20 mouse cellular contexts compared by ENCODE assay signal in the genomic region with DNA sequence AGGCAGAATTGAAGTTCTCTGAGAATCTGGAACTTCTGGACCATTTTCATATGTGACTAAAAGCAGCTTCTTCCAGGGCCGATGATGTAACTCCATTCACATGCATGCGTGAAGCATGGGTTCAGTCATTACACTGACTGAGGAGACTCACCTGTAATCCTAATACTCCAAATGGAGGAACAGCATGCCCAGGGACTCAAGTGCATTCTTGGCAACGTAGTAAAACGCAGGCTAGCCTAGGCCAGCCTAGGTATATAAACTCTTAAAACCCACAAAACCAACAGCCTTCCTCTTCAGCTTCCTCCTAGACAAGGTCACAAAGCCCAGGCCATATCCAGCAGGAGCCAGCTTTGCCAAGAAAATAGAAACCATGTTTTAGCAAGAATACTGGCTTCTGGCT. TPM values are rescaled to one million over a fixed set of nuclear protein-coding genes. Genes with fewer than 3 reads are reported as not detected.
DNase-seq lines count a peak whose midpoint lies in the region; ATAC-seq and TF ChIP-seq lines count a peak whose summit lies in the region.
"Had no signal": no experiment of that assay in that cellular context is flagged by ENCODE, and none has a peak within 500 bp of the region (broad histone marks: within the 10 kb centered on the region; RNA-seq: fewer than 3 reads in every experiment).

No protein-coding gene starts in this region.

- no peak overlapping the region for H3K9ac ChIP-seq in lung, embryonic 15.5 days
- H3K9ac ChIP-seq: embryonic facial prominence, embryonic 13.5 days; forebrain, embryonic 13.5 days; forebrain, postnatal 0 days; heart, embryonic 13.5 days; hindbrain, embryonic 12.5 days had no signal

- H3K4me3 ChIP-seq in cortical plate, adult 2 months (ENCODE audit: insufficient read depth, low read length): no peak overlapping the region
- H3K4me3 ChIP-seq in lung, embryonic 15.5 days: no peak overlapping the region
- H3K4me3 ChIP-seq: embryonic facial prominence, embryonic 13.5 days; forebrain, embryonic 13.5 days; heart, embryonic 13.5 days; hindbrain, embryonic 12.5 days had no signal

- no peaks in the 10 kb centered on the region for H3K9me3 ChIP-seq in lung, embryonic 15.5 days
- H3K9me3 ChIP-seq: embryonic facial prominence, embryonic 13.5 days; forebrain, embryonic 13.5 days; heart, embryonic 13.5 days; hindbrain, embryonic 12.5 days had no signal

- H3K4me2 ChIP-seq in lung, embryonic 15.5 days: no peak overlapping the region
- H3K4me2 ChIP-seq: embryonic facial prominence, embryonic 13.5 days; forebrain, embryonic 13.5 days; heart, embryonic 13.5 days; hindbrain, embryonic 12.5 days had no signal

- H3K36me3 ChIP-seq in lung, embryonic 15.5 days: no peaks in the 10 kb centered on the region
- H3K36me3 ChIP-seq: embryonic facial prominence, embryonic 13.5 days; heart, embryonic 13.5 days; hindbrain, embryonic 12.5 days had no signal

- no peak for TF ChIP-seq CTCF in cortical plate, adult 2 months (IDR thresholded peaks at IDR 0.05; ENCODE audit: extremely low read depth, insufficient read depth, low read length)

- no peak for TF ChIP-seq POLR2A in cortical plate, adult 2 months (IDR thresholded peaks at IDR 0.05; ENCODE audit: extremely low read depth, insufficient read depth, low read length)

- 69% methylated on average over 4 of the region's 4 CpGs for WGBS in lung, embryonic 15.5 days

- DNase-seq in 416B (ENCODE audit: low read depth): peak; percentile 75
- peak; percentile 11 for DNase-seq in lung, postnatal 14 days
- no peak for DNase-seq in natural killer cell, adult 2 months (ENCODE audit: low spot score in 2 of 2)
- DNase-seq: adrenal gland, adult 2 months; adrenal gland, postnatal 25 days; cerebellum, adult 2 months; cerebellum, postnatal 10 days; forebrain, postnatal 0 days; gastrocnemius, postnatal 36 days; heart, adult 11 months; heart, postnatal 4 days had no signal

- H3K27me3 ChIP-seq in lung, embryonic 15.5 days: no peaks in the 10 kb centered on the region
- H3K27me3 ChIP-seq: embryonic facial prominence, embryonic 13.5 days; forebrain, embryonic 13.5 days; heart, embryonic 13.5 days; hindbrain, embryonic 12.5 days had no signal

- H3K4me1 ChIP-seq in cortical plate, adult 2 months (ENCODE audit: control insufficient read depth, insufficient read depth, low read length): peaks cover 5% of the 10 kb centered on the region
- H3K4me1 ChIP-seq in lung, embryonic 15.5 days: 0 out of 2 replicates have a peak, but pooled peaks cover 8% of the 10 kb centered on the region
- H3K4me1 ChIP-seq: forebrain, embryonic 13.5 days; hindbrain, embryonic 12.5 days had no signal

- peak overlapping the region; percentile 53 for H3K27ac ChIP-seq in cortical plate, adult 2 months (ENCODE audit: insufficient read depth, low read length)
- peak overlapping the region; percentile 50 for H3K27ac ChIP-seq in lung, embryonic 15.5 days
- H3K27ac ChIP-seq: embryonic facial prominence, embryonic 13.5 days; forebrain, embryonic 13.5 days; heart, embryonic 13.5 days; hindbrain, embryonic 12.5 days had no signal

- no peak; the same call in 1 of the 2 replicates for ATAC-seq in lung, embryonic 15.5 days (ENCODE audit: borderline replicate concordance, extremely low read depth, low FRiP score, low TSS enrichment)
- no peak for ATAC-seq in erythroblast, adult 5-6 weeks (replicated peaks; ENCODE audit: low FRiP score, poor library complexity, severe bottlenecking)
- ATAC-seq in megakaryocyte-erythroid progenitor cell, adult 5-6 weeks (replicated peaks; ENCODE audit: low FRiP score, low TSS enrichment, poor library complexity, severe bottlenecking): no peak
- ATAC-seq: forebrain, embryonic 13.5 days; forebrain, postnatal 0 days; hindbrain, embryonic 16.5 days had no signal

RNA-seq across cellular contexts. Expression of a gene that starts 57.4 kb away (rescaled TPM):
- polyA plus RNA-seq in cortical plate, adult 2 months (2012; rRNA removed): 19.6 TPM in 2 replicates
- 22.3 and 25.8 TPM in 2 replicates for polyA plus RNA-seq in lung, embryonic 15.5 days (2015; fragmentation: Nextera tagmentation; extraction: Ambion mirVana)
- total RNA-seq in erythroblast, adult 5-6 weeks (2015; ENCODE audit: low replicate concordance): 3.8 and 9.6 TPM in 2 replicates
- total RNA-seq in erythroblast, adult 5-6 weeks (2017; ENCODE audit: low replicate concordance): 7.2 and 8.5 TPM in 2 replicates
- 22.8 and 37.9 TPM in 2 replicates for total RNA-seq in megakaryocyte-erythroid progenitor cell, adult 5-6 weeks (2014; fragmentation: Nextera tagmentation)
- 30.8 and 45.3 TPM in 2 replicates for total RNA-seq in megakaryocyte-erythroid progenitor cell, adult 5-6 weeks (2017)

RNA-seq across cellular contexts. Expression of a gene that starts 57.6 kb away (rescaled TPM):
- polyA plus RNA-seq in cortical plate, adult 2 months (2012; rRNA removed): 33.1 and 40.0 TPM in 2 replicates
- 37.3 and 39.7 TPM in 2 replicates for polyA plus RNA-seq in lung, embryonic 15.5 days (2015; fragmentation: Nextera tagmentation; extraction: Ambion mirVana)
- 42.0 and 45.2 TPM in 2 replicates for total RNA-seq in erythroblast, adult 5-6 weeks (2015; ENCODE audit: low replicate concordance)
- total RNA-seq in erythroblast, adult 5-6 weeks (2017; ENCODE audit: low replicate concordance): 51.2 and 82.0 TPM in 2 replicates
- 53.3 and 54.5 TPM in 2 replicates for total RNA-seq in megakaryocyte-erythroid progenitor cell, adult 5-6 weeks (2014; fragmentation: Nextera tagmentation)
- 55.2 and 110 TPM in 2 replicates for total RNA-seq in megakaryocyte-erythroid progenitor cell, adult 5-6 weeks (2017)

Comparison
In these comparisons a context has a peak if more than half of its experiments do, and no peak if none do; other contexts are left out.
1. DNase-seq: peak in 416B (single experiment) and lung, postnatal 14 days (single experiment); none in natural killer cell, adult 2 months (0 of 2).